Mouse (Mus musculus) forebrain, embryonic 13.5 days (tissue): Measurements from ENCODE around the gene Rftn1. TPM values are rescaled to one million over a fixed set of nuclear protein-coding genes. Genes with fewer than 3 reads are reported as not detected.

Source experiments
- ATAC-seq: fragments of 200-750 bp; cut with Nextera tagmentation; 2 replicates; pipeline ENCODE4 v1.8.0; 2017
- H3K27ac ChIP-seq: fragments of 300-500 bp; sonication (generic); 2 replicates; pipeline ENCODE4 v1.5.1; 2015; ENCODE audit warnings: inconsistent platforms, mild to moderate bottlenecking, moderate library complexity
- H3K27me3 ChIP-seq: fragments of 300-500 bp; sonication (generic); 2 replicates; pipeline ENCODE4 v1.6.1; 2015; ENCODE audit warnings: mild to moderate bottlenecking, inconsistent platforms
- H3K36me3 ChIP-seq: fragments of 300-500 bp; sonication (generic); 2 replicates; pipeline ENCODE4 v1.6.1; 2015; ENCODE audit warnings: mild to moderate bottlenecking, inconsistent platforms; ENCODE audit not compliant: poor library complexity, severe bottlenecking
- H3K4me1 ChIP-seq: fragments of 300-500 bp; sonication (generic); 2 replicates; pipeline ENCODE4 v1.6.1; 2015; ENCODE audit warnings: inconsistent platforms
- H3K4me2 ChIP-seq: fragments of 300-500 bp; sonication (generic); 2 replicates; pipeline ENCODE4 v1.6.1; 2015; ENCODE audit warnings: inconsistent platforms, mild to moderate bottlenecking, moderate library complexity
- H3K4me3 ChIP-seq: fragments of 300-500 bp; sonication (generic); 2 replicates; pipeline ENCODE4 v1.5.1; 2015; ENCODE audit warnings: mild to moderate bottlenecking, inconsistent platforms
- H3K9ac ChIP-seq: fragments of 300-500 bp; sonication (generic); 2 replicates; pipeline ENCODE4 v1.6.1; 2015; ENCODE audit warnings: mild to moderate bottlenecking, inconsistent platforms
- H3K9me3 ChIP-seq: fragments of 300-500 bp; sonication (generic); replicated peaks from 2 replicates; pipeline ENCODE4 v1.6.1; 2016; ENCODE audit warnings: inconsistent platforms
- WGBS: fragments of 180-500 bp; shearing (Covaris S2); methylation state at CpG from one replicate; pipeline ENCODE4 v1.1.7; 2015; 5-methylcytosine and 5-hydroxymethylcytosine counted together
- polyA plus RNA-seq: library from polyadenylated mRNA; unstranded; fragments of >200 nt; fragmentation: Nextera tagmentation; extraction: Ambion mirVana; gene quantifications from 2 replicates; pipeline ENCODE4 v1.2.1, GENCODE M21; 2015

Gene Rftn1
- polyA plus RNA-seq, 1 experiment from 2014 or later, result 15.3 TPM

DNA sequence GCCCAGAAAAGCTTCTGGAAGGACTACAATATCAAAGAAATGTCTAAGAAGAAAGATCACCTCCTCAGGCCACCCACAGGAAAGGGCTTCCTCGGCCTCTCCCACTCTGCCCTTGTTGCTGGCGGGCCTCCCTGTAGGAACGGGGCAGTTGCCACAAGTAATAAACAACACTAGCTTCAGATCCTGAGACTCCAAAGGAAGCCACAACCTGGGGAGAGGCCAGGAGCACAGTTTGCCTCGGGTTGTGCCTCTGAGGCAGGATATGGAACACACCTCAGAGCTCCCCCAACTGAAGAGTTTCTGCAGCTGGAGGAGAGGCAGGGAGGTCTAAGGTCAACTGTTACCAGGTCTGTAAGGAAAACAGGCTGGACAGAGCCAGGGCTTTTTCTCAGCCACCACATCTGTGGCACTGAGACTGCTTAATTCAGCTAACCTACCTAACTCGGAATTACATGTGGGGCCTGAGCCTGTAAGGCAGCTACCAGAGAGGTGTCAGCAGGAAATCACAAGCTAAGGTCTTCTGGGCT, 193.8 kb downstream of the Rftn1 start:
- Histone ChIP-seq H3K27me3 (no peaks in the 10 kb centered on the region), H3K4me1 (no peaks in the 10 kb centered on the region), H3K4me2 (no peak overlapping the region), H3K36me3 (no peaks in the 10 kb centered on the region), H3K9ac (no peak overlapping the region), H3K4me3 (no peak overlapping the region), H3K9me3 (no peaks in the 10 kb centered on the region), H3K27ac (no peak overlapping the region)
- 85% methylated on average over 5 of the region's 5 CpGs for WGBS
- ATAC-seq, result no peak

DNA sequence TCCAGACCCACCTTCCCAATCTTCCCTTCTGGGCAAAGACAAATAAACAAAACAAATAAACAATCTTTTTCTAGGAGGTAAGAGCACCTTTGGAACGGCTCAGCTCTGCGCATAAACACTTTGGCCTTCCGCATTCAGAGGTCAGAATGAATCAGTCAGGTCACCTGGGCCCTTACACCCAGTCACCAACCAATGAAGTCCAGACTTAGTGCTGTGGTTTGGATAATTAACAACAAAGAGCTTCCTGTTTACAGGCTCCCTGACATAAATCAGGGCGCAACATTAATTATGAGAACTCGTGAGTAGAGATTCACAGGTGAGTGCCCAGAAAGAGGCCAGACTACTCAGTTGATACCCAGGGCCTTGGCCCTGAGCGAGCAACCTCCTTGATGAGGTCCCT, 194.4 kb downstream of the Rftn1 start:
- 89% methylated on average over 6 of the region's 6 CpGs for WGBS
- no peaks in the 10 kb centered on the region for H3K36me3 ChIP-seq
- no peak overlapping the region for H3K9ac ChIP-seq
- H3K9me3 ChIP-seq, result no peaks in the 10 kb centered on the region
- no peak overlapping the region for H3K27ac ChIP-seq
- no peak overlapping the region for H3K4me3 ChIP-seq
- no peak overlapping the region for H3K4me2 ChIP-seq
- no peak for ATAC-seq
- no peaks in the 10 kb centered on the region for H3K4me1 ChIP-seq
- H3K27me3 ChIP-seq, result peaks cover 3% of the 10 kb centered on the region; the same call in 1 of the 2 replicates

DNA sequence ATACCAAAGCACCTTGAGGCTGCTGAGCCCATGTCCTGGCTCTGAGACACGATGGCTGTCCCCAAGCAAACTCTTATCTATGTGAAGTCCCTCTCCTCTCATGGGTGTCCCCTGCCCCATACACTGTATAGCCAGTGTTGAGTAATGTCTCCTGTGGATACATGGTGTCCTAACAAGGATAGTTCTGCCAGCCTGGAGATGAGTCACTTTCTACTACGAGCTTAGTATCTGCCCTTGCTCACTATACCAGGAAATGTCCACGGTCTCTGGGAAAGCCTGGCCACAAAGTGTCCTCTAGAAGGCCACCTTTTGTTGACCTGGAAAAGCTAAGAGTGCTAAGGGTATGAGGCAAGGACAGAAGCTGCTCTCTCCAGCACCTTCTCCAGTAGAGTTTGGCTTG, 195.2 kb downstream of the Rftn1 start:
- 95% methylated on average over 3 of the region's 3 CpGs for whole genome bisulfite sequencing
- peaks cover 4% of the 10 kb centered on the region; the same call in 1 of the 2 replicates for H3K27me3 ChIP-seq
- H3K9ac ChIP-seq, result no peak overlapping the region
- no peaks in the 10 kb centered on the region for H3K9me3 ChIP-seq
- H3K27ac ChIP-seq, result no peak overlapping the region
- H3K4me3 ChIP-seq, result no peak overlapping the region
- H3K4me1 ChIP-seq, result no peaks in the 10 kb centered on the region
- no peaks in the 10 kb centered on the region for H3K36me3 ChIP-seq
- no peak for ATAC-seq
- no peak overlapping the region for H3K4me2 ChIP-seq

DNA sequence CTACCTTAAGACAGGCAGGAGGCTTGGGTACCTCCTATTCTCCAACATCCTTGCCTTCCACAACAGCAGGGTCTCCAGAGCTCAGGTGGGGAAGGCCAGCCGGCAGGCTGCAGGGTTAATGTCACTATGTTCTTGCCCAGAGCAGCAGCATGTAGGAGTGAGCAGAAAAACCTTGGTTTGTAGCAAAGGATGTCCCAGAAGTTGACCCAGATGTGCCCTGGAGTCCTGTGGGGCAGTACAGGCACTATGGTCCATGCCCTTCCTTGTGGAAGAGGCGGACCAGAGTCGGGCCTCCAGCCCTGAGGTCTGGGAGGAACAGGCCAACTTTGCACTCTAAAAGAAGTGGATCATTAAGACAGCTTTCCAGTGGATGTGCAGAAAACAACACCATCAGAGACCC, 196.8 kb downstream of the Rftn1 start:
- H3K27me3 ChIP-seq, result peaks cover 4% of the 10 kb centered on the region; the same call in 1 of the 2 replicates
- H3K9ac ChIP-seq, result no peak overlapping the region
- no peak overlapping the region for H3K4me2 ChIP-seq
- no peaks in the 10 kb centered on the region for H3K9me3 ChIP-seq
- H3K36me3 ChIP-seq, result no peaks in the 10 kb centered on the region
- H3K4me3 ChIP-seq, result no peak overlapping the region
- peaks cover 11% of the 10 kb centered on the region for H3K4me1 ChIP-seq
- WGBS, result 76% methylated on average over 3 of the region's 3 CpGs
- no peak for ATAC-seq
- H3K27ac ChIP-seq, result no peak overlapping the region

DNA sequence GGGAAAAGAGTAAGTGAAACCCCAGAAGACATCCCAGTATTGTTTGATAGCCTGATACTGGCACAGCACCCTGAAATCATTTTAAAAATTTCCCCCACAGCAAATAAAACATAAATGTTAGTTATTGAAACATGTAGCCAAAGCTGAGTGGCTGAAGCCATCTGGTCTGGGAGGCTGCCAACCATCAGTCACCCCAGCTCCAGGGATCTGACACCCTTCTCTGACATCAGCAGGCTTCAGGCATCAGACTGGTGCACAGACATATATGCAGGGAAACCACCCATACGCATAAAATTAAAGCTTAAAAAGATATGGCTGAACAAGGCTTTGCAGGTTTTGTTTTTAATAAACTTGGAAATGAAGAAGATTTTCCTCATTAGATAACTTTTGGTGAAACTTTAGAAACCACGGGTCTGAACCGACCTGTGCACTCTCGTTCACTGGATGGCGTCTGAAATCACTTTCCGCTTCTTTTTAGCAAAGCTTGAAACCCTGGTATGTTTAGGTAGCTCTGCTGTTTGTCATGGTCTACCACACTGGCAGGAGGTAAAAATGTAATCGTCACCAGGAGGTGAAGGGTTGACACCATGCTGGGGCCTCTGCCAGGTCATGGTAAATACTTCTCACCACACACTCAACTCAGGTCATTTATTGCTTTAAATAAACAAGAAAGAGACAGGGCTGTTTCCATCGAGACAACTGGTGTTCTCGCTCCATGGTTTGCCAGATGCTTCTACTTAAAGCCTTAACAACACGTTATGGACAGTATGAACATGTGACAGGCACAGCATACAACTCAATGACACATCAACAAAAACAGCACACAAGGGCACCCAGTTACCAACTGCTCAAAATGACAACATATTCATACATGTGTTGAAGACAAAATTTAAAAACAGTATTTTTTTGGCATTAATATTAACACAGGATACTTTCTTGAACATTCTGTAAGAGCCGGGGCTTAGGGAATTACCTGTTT, 197.6 kb downstream of the Rftn1 start:
- peak; percentile 52; the same call in 1 of the 2 replicates for ATAC-seq
- Histone ChIP-seq H3K27ac (no peak overlapping the region), H3K9ac (no peak overlapping the region), H3K4me3 (no peak overlapping the region), H3K27me3 (peaks cover 4% of the 10 kb centered on the region; the same call in 1 of the 2 replicates), H3K4me1 (peaks cover 11% of the 10 kb centered on the region), H3K4me2 (no peak overlapping the region), H3K36me3 (no peaks in the 10 kb centered on the region), H3K9me3 (no peaks in the 10 kb centered on the region)
- WGBS, result 85% methylated on average over 11 of the region's 11 CpGs

DNA sequence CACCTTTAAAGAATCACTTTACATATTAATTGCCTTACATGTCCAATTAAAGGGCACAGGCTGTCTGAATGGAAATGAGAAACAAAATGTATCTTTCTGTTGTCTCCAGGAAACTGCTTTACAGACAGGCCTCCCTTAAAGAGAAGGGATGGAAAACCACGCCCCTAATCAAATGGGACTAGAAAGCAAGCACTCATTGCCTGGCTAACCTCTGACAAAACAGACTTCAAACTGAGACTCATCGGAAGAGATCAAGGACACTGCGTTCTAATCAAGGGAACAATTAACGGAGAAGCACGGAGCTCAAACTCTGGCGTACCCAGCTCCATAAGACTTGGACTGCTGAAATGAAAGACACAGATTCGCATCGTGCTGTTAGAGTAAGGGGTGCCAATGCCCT, 200.9 kb downstream of the Rftn1 start:
- ATAC-seq, result peak; percentile 66
- Histone ChIP-seq H3K9me3 (no peaks in the 10 kb centered on the region), H3K9ac (no peak overlapping the region), H3K4me1 (peaks cover 11% of the 10 kb centered on the region), H3K27me3 (peaks cover 7% of the 10 kb centered on the region; the same call in 1 of the 2 replicates), H3K27ac (no peak overlapping the region), H3K36me3 (no peaks in the 10 kb centered on the region), H3K4me3 (no peak overlapping the region), H3K4me2 (no peak overlapping the region; the same call in 1 of the 2 replicates)
- 32% methylated on average over 8 of the region's 8 CpGs for WGBS

DNA sequence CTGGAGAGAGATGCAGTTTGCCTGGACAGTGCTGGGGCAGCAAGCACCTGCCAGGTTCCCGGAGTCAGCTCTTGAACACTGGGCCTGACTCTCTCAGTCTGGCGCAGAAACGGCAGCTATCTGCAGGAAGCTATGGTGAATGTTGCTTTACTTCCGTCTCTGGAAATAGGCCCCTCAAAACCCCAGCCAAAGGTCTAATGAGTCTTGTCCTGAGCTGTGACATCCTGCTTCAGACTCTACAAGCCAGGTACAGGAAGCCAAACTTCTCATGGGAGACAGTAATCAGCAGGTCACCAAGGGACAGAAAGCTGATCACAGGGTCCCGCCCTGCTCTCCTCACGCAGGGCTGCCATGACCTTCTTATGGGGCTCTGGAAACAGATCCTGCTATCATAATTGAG, 203.4 kb downstream of the Rftn1 start:
- Histone ChIP-seq H3K9ac (no peak overlapping the region), H3K4me2 (no peak overlapping the region), H3K36me3 (no peaks in the 10 kb centered on the region), H3K9me3 (no peaks in the 10 kb centered on the region), H3K4me1 (peaks cover 11% of the 10 kb centered on the region), H3K27me3 (peaks cover 7% of the 10 kb centered on the region; the same call in 1 of the 2 replicates), H3K27ac (no peak overlapping the region), H3K4me3 (no peak overlapping the region)
- ATAC-seq, result no peak
- WGBS, result 93% methylated on average over 6 of the region's 6 CpGs

DNA sequence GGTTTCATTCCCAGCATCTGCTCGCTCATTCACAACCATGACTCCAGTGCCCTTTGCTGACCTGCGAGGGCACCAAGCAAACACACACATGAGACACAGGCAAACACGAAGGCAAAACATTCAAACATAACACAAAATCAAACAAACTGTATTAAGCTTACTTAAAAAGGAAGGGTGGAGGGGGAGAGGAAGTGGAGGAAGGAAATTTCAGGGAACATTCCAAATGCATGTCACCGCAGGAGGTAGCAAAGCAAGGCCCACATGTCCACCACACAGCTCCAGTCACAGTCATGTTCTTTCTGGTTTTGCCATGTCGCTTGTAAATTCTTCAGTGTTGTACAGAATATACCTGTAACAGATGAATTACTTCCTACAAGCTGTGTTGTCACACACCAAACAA, 207.0 kb downstream of the Rftn1 start:
- no peak for ATAC-seq
- no peak overlapping the region for H3K4me3 ChIP-seq
- H3K4me1 ChIP-seq, result no peaks in the 10 kb centered on the region
- H3K9ac ChIP-seq, result no peak overlapping the region
- WGBS, result 88% methylated on average over 5 of the region's 5 CpGs
- peaks cover 3% of the 10 kb centered on the region; the same call in 1 of the 2 replicates for H3K27me3 ChIP-seq
- no peak overlapping the region for H3K4me2 ChIP-seq
- H3K27ac ChIP-seq, result no peak overlapping the region
- peaks cover 11% of the 10 kb centered on the region; the same call in 1 of the 2 replicates for H3K9me3 ChIP-seq
- no peaks in the 10 kb centered on the region for H3K36me3 ChIP-seq

DNA sequence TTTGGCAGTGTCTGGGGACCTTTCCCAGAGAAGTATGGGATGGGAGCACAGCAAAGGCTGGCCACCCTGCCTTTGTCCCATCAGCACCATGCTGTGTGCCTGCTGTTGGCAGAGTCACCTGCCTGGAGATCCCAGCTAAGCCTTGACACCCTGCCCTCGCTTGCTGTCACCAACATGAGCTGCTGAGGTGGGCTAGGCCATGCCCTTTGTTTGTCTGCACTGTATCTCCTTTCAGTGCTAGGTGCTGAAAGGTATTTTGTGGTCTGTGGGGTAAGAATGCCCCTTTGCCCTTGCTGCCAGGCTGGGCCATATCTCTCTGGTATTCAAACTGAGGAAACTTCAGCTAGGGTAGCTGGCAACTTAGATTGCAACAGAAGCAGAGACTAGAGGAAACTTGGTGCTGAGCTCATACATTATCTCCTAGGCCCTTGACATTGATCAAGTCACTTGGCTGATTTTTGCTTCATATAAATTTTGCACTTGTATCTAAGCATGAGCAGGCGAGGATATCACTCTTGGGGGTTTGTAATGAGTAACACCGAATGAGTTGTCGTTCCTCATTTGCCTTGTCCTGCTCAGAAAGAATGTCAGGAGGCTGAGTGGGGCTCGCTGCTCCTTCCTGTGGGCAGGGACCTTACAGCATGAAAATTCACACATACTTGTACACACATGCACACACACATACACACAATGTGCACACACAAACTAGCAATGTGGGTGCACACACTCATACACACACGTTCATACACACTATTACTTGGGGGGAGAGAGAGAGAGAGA, 207.7 kb downstream of the Rftn1 start:
- no peak for ATAC-seq
- Histone ChIP-seq H3K9me3 (peaks cover 11% of the 10 kb centered on the region; the same call in 1 of the 2 replicates), H3K27me3 (peaks cover 3% of the 10 kb centered on the region; the same call in 1 of the 2 replicates), H3K4me2 (no peak overlapping the region), H3K4me3 (no peak overlapping the region), H3K36me3 (no peaks in the 10 kb centered on the region), H3K27ac (no peak overlapping the region), H3K9ac (no peak overlapping the region), H3K4me1 (no peaks in the 10 kb centered on the region)
- 87% methylated on average over 6 of the region's 6 CpGs for WGBS

DNA sequence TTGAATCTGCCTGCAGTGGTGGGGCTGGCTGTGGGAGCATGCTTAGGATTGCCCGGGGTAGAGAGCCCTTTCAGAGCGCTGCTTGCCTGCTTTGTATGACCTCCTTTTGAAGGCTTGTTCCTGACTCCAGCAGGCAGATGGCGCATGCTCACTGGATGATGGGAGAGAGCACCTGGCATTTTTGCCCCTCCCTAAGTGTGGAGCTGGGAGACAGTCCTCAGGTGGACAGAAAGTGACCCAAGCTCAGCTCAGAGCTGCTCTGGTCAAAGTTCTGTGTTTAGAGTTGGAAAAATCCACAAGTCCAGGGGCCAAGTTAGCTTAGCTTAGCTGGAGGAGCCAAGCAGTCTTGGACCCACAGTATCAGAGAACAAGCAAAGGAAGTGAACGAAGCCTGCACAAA, 208.9 kb downstream of the Rftn1 start:
- ATAC-seq, result no peak
- Histone ChIP-seq H3K27ac (no peak overlapping the region), H3K4me1 (peaks cover 9% of the 10 kb centered on the region; the same call in 1 of the 2 replicates), H3K9me3 (peaks cover 11% of the 10 kb centered on the region; the same call in 1 of the 2 replicates), H3K27me3 (0 out of 2 replicates have a peak, but pooled peaks cover 3% of the 10 kb centered on the region), H3K4me2 (no peak overlapping the region), H3K4me3 (no peak overlapping the region), H3K9ac (no peak overlapping the region), H3K36me3 (no peaks in the 10 kb centered on the region)
- 84% methylated on average over 4 of the region's 4 CpGs for WGBS

DNA sequence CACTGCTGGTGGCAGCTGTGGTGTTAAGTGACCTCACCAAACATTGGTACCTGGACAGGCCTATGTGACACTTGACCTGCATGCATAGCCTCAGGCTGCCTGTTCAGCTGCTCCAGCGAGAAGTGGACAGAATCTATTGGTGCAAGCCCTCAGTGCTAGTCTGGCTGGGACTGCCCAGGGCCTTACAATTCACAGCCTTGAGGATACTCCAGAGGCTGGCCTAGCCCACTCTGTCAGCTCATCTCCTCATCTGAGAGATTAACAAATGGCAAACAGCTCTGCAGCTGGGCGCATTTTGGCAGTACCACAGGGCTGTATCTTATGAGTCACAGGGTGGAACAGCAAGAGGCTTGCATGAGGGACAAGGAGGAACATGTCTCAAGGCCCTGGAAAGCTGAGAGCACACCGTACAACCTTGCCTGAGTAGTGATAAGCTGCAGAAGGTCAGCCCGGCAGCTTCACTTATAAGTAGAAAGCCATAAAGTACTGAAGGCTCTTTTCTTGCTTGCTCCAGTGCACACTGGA, 210.7 kb downstream of the Rftn1 start:
- Histone ChIP-seq H3K4me3 (no peak overlapping the region), H3K9ac (no peak overlapping the region), H3K4me1 (peaks cover 9% of the 10 kb centered on the region; the same call in 1 of the 2 replicates), H3K36me3 (no peaks in the 10 kb centered on the region), H3K4me2 (no peak overlapping the region), H3K27me3 (0 out of 2 replicates have a peak, but pooled peaks cover 3% of the 10 kb centered on the region), H3K27ac (no peak overlapping the region), H3K9me3 (peaks cover 11% of the 10 kb centered on the region; the same call in 1 of the 2 replicates)
- ATAC-seq, result no peak
- WGBS, result 90% methylated on average over 4 of the region's 4 CpGs
